Mouse (Mus musculus) stomach, embryonic 14.5 days (tissue): Measurements from ENCODE around the gene Gpr35. TPM values are rescaled to one million over a fixed set of nuclear protein-coding genes. Genes with fewer than 3 reads are reported as not detected.
"Not testable (repeated sequence)": the region's sequence is repeated elsewhere in the genome, so short reads cannot be mapped to it uniquely, and the experiment has no call there.

Experiments
- ATAC-seq: fragments of 200-750 bp; cut with Nextera tagmentation; 2 replicates; pipeline ENCODE4 v1.8.0; 2017; ENCODE audit warnings: low read depth, moderate TSS enrichment; ENCODE audit not compliant: insufficient number of reproducible peaks, insufficient read depth, low FRiP score
- H3K27ac ChIP-seq: fragments of 300-500 bp; sonication (generic); 2 replicates; pipeline ENCODE4 v1.5.1; 2014; ENCODE audit warnings: mild to moderate bottlenecking, low read length, moderate library complexity, mixed read lengths
- H3K27me3 ChIP-seq: fragments of 300-500 bp; sonication (generic); 2 replicates; pipeline ENCODE4 v1.6.1; 2014; ENCODE audit warnings: low read length, control low read depth, mixed read lengths; ENCODE audit not compliant: control insufficient read depth, insufficient read depth
- H3K36me3 ChIP-seq: fragments of 300-500 bp; sonication (generic); 2 replicates; pipeline ENCODE4 v1.6.1; 2014; ENCODE audit warnings: mild to moderate bottlenecking, control low read depth, low read length, moderate library complexity, mixed read lengths; ENCODE audit not compliant: control insufficient read depth, insufficient read depth
- H3K4me1 ChIP-seq: fragments of 300-500 bp; sonication (generic); 2 replicates; pipeline ENCODE4 v1.6.1; 2014; ENCODE audit warnings: low read length, control low read depth, mixed read lengths; ENCODE audit not compliant: control insufficient read depth, insufficient read depth
- H3K4me2 ChIP-seq: fragments of 300-500 bp; sonication (generic); replicated peaks from 2 replicates; pipeline ENCODE4 v1.6.1; 2014; ENCODE audit warnings: low read depth, low read length, control low read depth
- H3K4me3 ChIP-seq: fragments of 300-500 bp; sonication (generic); 2 replicates; pipeline ENCODE4 v1.5.1; 2014; ENCODE audit warnings: low read depth, low read length, control low read depth
- H3K9ac ChIP-seq: fragments of 300-500 bp; sonication (generic); replicated peaks from 2 replicates; pipeline ENCODE4 v1.6.1; 2014; ENCODE audit warnings: low read depth, mild to moderate bottlenecking, control low read depth, low read length, moderate library complexity, mixed read lengths
- H3K9me3 ChIP-seq: fragments of 300-500 bp; sonication (generic); 2 replicates; pipeline ENCODE4 v1.6.1; 2016; ENCODE audit warnings: low read depth, low read length, control low read depth; ENCODE audit not compliant: control insufficient read depth
- WGBS: fragments of 180-500 bp; shearing (Covaris S2); extraction: QIAGEN DNeasy Blood & Tissue Kit; methylation state at CpG from one replicate; pipeline ENCODE4 v1.1.7; 2014; 5-methylcytosine and 5-hydroxymethylcytosine counted together
- polyA plus RNA-seq: library from polyadenylated mRNA; unstranded; fragments of >200 nt; fragmentation: Nextera tagmentation; extraction: Ambion mirVana; gene quantifications from 2 replicates; pipeline ENCODE4 v1.2.1, GENCODE M21; 2014

The Gpr35 gene
- polyA plus RNA-seq, 1 experiment from 2014 or later: 7.7 TPM

- H3K36me3 ChIP-seq: peaks cover 22% of the 10 kb centered on the region
- 67% methylated on average over 3 of the region's 3 CpGs for WGBS
- H3K4me3 ChIP-seq: no peak overlapping the region
- peaks cover 13% of the 10 kb centered on the region for H3K4me1 ChIP-seq
- no peaks in the 10 kb centered on the region for H3K27me3 ChIP-seq
- ATAC-seq: no peak
- no peak overlapping the region for H3K27ac ChIP-seq
- peaks cover 5% of the 10 kb centered on the region; the same call in 1 of the 2 replicates for H3K9me3 ChIP-seq
- H3K4me2 ChIP-seq: 0 out of 2 replicates have a peak overlapping the region, but pooled peaks have one; percentile 56
- no peak overlapping the region for H3K9ac ChIP-seq
These were observed 14.2 kb upstream of the Gpr35 start for GRCm38 (mm10) chr1:92936467-92936866.

GRCm38 (mm10) chr1:92937797-92938196 is 12.9 kb upstream of the Gpr35 start:
- H3K4me3 ChIP-seq: no peak overlapping the region
- no peak for ATAC-seq
- H3K4me1 ChIP-seq: peaks cover 13% of the 10 kb centered on the region
- peaks cover 23% of the 10 kb centered on the region for H3K36me3 ChIP-seq
- H3K9me3 ChIP-seq: peaks cover 5% of the 10 kb centered on the region; the same call in 1 of the 2 replicates
- 81% methylated on average over 3 of the region's 3 CpGs for WGBS
- H3K4me2 ChIP-seq: no peak overlapping the region
- H3K27me3 ChIP-seq: no peaks in the 10 kb centered on the region
- no peak overlapping the region; the same call in 1 of the 2 replicates for H3K27ac ChIP-seq
- no peak overlapping the region for H3K9ac ChIP-seq

- no peak overlapping the region for H3K4me2 ChIP-seq
- no peak overlapping the region for H3K4me3 ChIP-seq
- H3K27ac ChIP-seq: no peak overlapping the region
- H3K9ac ChIP-seq: no peak overlapping the region
- peaks cover 9% of the 10 kb centered on the region for H3K4me1 ChIP-seq
- WGBS: 96% methylated on average over 4 of the region's 4 CpGs
- peaks cover 39% of the 10 kb centered on the region for H3K36me3 ChIP-seq
- no peaks in the 10 kb centered on the region for H3K9me3 ChIP-seq
- ATAC-seq: no peak
- H3K27me3 ChIP-seq: no peaks in the 10 kb centered on the region
These were observed 10.9 kb upstream of the Gpr35 start for GRCm38 (mm10) chr1:92939746-92940145.

GRCm38 (mm10) chr1:92943219-92943989 is 7.3 kb upstream of the Gpr35 start:
- no peak for ATAC-seq
- 96% methylated on average over 19 of the region's 19 CpGs for WGBS
- Histone ChIP-seq H3K4me1 (no peaks in the 10 kb centered on the region), H3K27ac (no peak overlapping the region), H3K36me3 (peaks cover 61% of the 10 kb centered on the region), H3K9ac (no peak overlapping the region), H3K9me3 (no peaks in the 10 kb centered on the region), H3K4me2 (no peak overlapping the region), H3K4me3 (no peak overlapping the region), H3K27me3 (no peaks in the 10 kb centered on the region)

GRCm38 (mm10) chr1:92947966-92948365 is 2.7 kb upstream of the Gpr35 start:
- H3K36me3 ChIP-seq: peaks cover 39% of the 10 kb centered on the region
- H3K4me3 ChIP-seq: no peak overlapping the region
- H3K27ac ChIP-seq: no peak overlapping the region
- no peak overlapping the region for H3K9ac ChIP-seq
- no peaks in the 10 kb centered on the region for H3K4me1 ChIP-seq
- H3K27me3 ChIP-seq: no peaks in the 10 kb centered on the region
- no peaks in the 10 kb centered on the region for H3K9me3 ChIP-seq
- H3K4me2 ChIP-seq: no peak overlapping the region
- ATAC-seq: no peak
- 92% methylated on average over 3 of the region's 3 CpGs for WGBS

- H3K4me2 ChIP-seq: no peak overlapping the region
- H3K27ac ChIP-seq: no peak overlapping the region
- WGBS: 57% methylated on average over 6 of the region's 6 CpGs
- H3K4me1 ChIP-seq: no peaks in the 10 kb centered on the region
- no peak overlapping the region for H3K9ac ChIP-seq
- no peaks in the 10 kb centered on the region for H3K27me3 ChIP-seq
- H3K36me3 ChIP-seq: peaks cover 28% of the 10 kb centered on the region
- no peak for ATAC-seq
- H3K4me3 ChIP-seq: no peak overlapping the region
- no peaks in the 10 kb centered on the region for H3K9me3 ChIP-seq
These were observed 1.2 kb upstream of the Gpr35 start for GRCm38 (mm10) chr1:92949426-92949825.

GRCm38 (mm10) chr1:92953641-92954040 is 3.0 kb downstream of the Gpr35 start:
- WGBS: 72% methylated on average over 2 of the region's 2 CpGs
- no peaks in the 10 kb centered on the region for H3K36me3 ChIP-seq
- H3K27ac ChIP-seq: no peak overlapping the region
- no peak for ATAC-seq
- H3K4me1 ChIP-seq: no peaks in the 10 kb centered on the region
- no peak overlapping the region for H3K9ac ChIP-seq
- no peak overlapping the region for H3K4me3 ChIP-seq
- H3K27me3 ChIP-seq: no peaks in the 10 kb centered on the region
- no peaks in the 10 kb centered on the region for H3K9me3 ChIP-seq
- H3K4me2 ChIP-seq: no peak overlapping the region

GRCm38 (mm10) chr1:92956571-92957335 is 6.1 kb downstream of the Gpr35 start:
- not testable (repeated sequence) for H3K9me3 ChIP-seq, H3K4me1 ChIP-seq, H3K9ac ChIP-seq, H3K36me3 ChIP-seq, H3K27ac ChIP-seq, H3K4me3 ChIP-seq, H3K27me3 ChIP-seq, ATAC-seq
- H3K4me2 ChIP-seq: peak overlapping the region; percentile 34; the same call in 1 of the 2 replicates
- 5% methylated on average over 11 of the region's 11 CpGs for WGBS
